Mouse (Mus musculus): Measurements from ENCODE around the gene Usp24.

- TF ChIP-seq CTCF (IDR thresholded peaks at IDR 0.05; ENCODE audit: low read depth, low read length), result no peak
- no peak for TF ChIP-seq EP300 (IDR thresholded peaks at IDR 0.05; ENCODE audit: insufficient read depth, low read depth, low read length)
- no peak for TF ChIP-seq POLR2A (IDR thresholded peaks at IDR 0.05; ENCODE audit: insufficient read depth, low read length)
Observed at GRCm38 (mm10) chr4:106335858-106336257, 19.8 kb downstream of the Usp24 start.
